Mouse (Mus musculus): ENCODE data around the gene Tmem8b. TPM values are rescaled to one million over a fixed set of nuclear protein-coding genes. Genes with fewer than 3 reads are reported as not detected.

Tmem8b gene
- polyA plus RNA-seq, 1 experiment from 2014 or later = 13.7 TPM

- ATAC-seq (ENCODE audit: low FRiP score) = no peak
- H3K36me3 ChIP-seq = no peaks in the 10 kb centered on the region
- no peaks in the 10 kb centered on the region for H3K4me1 ChIP-seq
- H3K27me3 ChIP-seq = no peaks in the 10 kb centered on the region
- no peak overlapping the region for H3K27ac ChIP-seq
- H3K4me3 ChIP-seq = no peak overlapping the region
- no peak overlapping the region for H3K4me2 ChIP-seq (replicated peaks)
- 70% methylated on average over 7 of the region's 7 CpGs for WGBS
- no peaks in the 10 kb centered on the region for H3K9me3 ChIP-seq (replicated peaks)
- H3K9ac ChIP-seq = no peak overlapping the region
Observed at GRCm38 (mm10) chr4:43727718-43728575, 59.2 kb downstream of the Tmem8b start.

GRCm38 (mm10) chr4:43728576-43728954 lies 59.8 kb downstream of the Tmem8b start:
- 76% methylated on average over 5 of the region's 5 CpGs for WGBS
- H3K4me3 ChIP-seq = no peak overlapping the region
- no peak for ATAC-seq (ENCODE audit: low FRiP score)

GRCm38 (mm10) chr4:43729126-43729525 lies 60.4 kb downstream of the Tmem8b start:
- Histone ChIP-seq H3K9ac (no peak overlapping the region), H3K27ac (no peak overlapping the region), H3K4me2 (replicated peaks) (no peak overlapping the region), H3K36me3 (no peaks in the 10 kb centered on the region), H3K4me3 (no peak overlapping the region), H3K4me1 (no peaks in the 10 kb centered on the region), H3K9me3 (replicated peaks) (no peaks in the 10 kb centered on the region), H3K27me3 (no peaks in the 10 kb centered on the region)
- WGBS = 83% methylated on average over 3 of the region's 3 CpGs
- ATAC-seq (ENCODE audit: low FRiP score) = no peak

More at GRCm38 (mm10) chr4:43728576-43728954, 59.8 kb downstream of the Tmem8b start:
- Histone ChIP-seq H3K4me1 (no peaks in the 10 kb centered on the region), H3K27ac (no peak overlapping the region), H3K9ac (no peak overlapping the region), H3K9me3 (replicated peaks) (no peaks in the 10 kb centered on the region), H3K36me3 (no peaks in the 10 kb centered on the region), H3K27me3 (no peaks in the 10 kb centered on the region), H3K4me2 (replicated peaks) (no peak overlapping the region)

- no peak within 1 kb of the TSS for H3K4me2 ChIP-seq (replicated peaks)
- H3K4me3 ChIP-seq = no peak within 1 kb of the TSS
- no peak within 1 kb of the TSS for H3K9ac ChIP-seq
- no peaks in the 10 kb centered on the region for H3K27me3 ChIP-seq
- ATAC-seq (ENCODE audit: low FRiP score) = no peak
- H3K36me3 ChIP-seq = no peaks in the 10 kb centered on the region
- H3K4me1 ChIP-seq = no peaks in the 10 kb centered on the region
- WGBS = 71% methylated on average over 14 of the region's 14 CpGs
- no peaks in the 10 kb centered on the region for H3K9me3 ChIP-seq (replicated peaks)
- H3K27ac ChIP-seq = no peak within 1 kb of the TSS
Observed at GRCm38 (mm10) chr4:43729794-43730550, 61.2 kb downstream of the Tmem8b start, which contains the start of gene Spaar. Spaar (plus strand) TSS chr4:43730034.

GRCm38 (mm10) chr4:43730750-43731297 lies 62.1 kb downstream of the Tmem8b start:
- Histone ChIP-seq H3K27ac (no peak overlapping the region), H3K4me2 (replicated peaks) (no peak overlapping the region), H3K9ac (no peak overlapping the region), H3K9me3 (replicated peaks) (no peaks in the 10 kb centered on the region), H3K4me1 (no peaks in the 10 kb centered on the region), H3K4me3 (no peak overlapping the region), H3K36me3 (no peaks in the 10 kb centered on the region), H3K27me3 (no peaks in the 10 kb centered on the region)
- WGBS = 72% methylated on average over 21 of the region's 21 CpGs
- ATAC-seq (ENCODE audit: low FRiP score) = no peak

GRCm38 (mm10) chr4:43732171-43732570 lies 63.4 kb downstream of the Tmem8b start:
- Histone ChIP-seq H3K36me3 (no peaks in the 10 kb centered on the region), H3K27ac (no peak overlapping the region)
- no peak for ATAC-seq (ENCODE audit: low FRiP score)

GRCm38 (mm10) chr4:43733186-43733585 lies 64.4 kb downstream of the Tmem8b start:
- Histone ChIP-seq H3K27me3 (no peaks in the 10 kb centered on the region), H3K4me3 (no peak overlapping the region), H3K27ac (no peak overlapping the region), H3K9me3 (replicated peaks) (no peaks in the 10 kb centered on the region), H3K4me2 (replicated peaks) (no peak overlapping the region), H3K4me1 (no peaks in the 10 kb centered on the region), H3K36me3 (no peaks in the 10 kb centered on the region), H3K9ac (no peak overlapping the region)
- 87% methylated on average over 5 of the region's 5 CpGs for WGBS
- no peak for ATAC-seq (ENCODE audit: low FRiP score)

More at GRCm38 (mm10) chr4:43732171-43732570, 63.4 kb downstream of the Tmem8b start:
- Histone ChIP-seq H3K27me3 (no peaks in the 10 kb centered on the region), H3K4me3 (no peak overlapping the region), H3K9ac (no peak overlapping the region), H3K4me1 (no peaks in the 10 kb centered on the region), H3K4me2 (replicated peaks) (no peak overlapping the region), H3K9me3 (replicated peaks) (no peaks in the 10 kb centered on the region)
- WGBS = 40% methylated on average over 1 of the region's 1 CpGs

GRCm38 (mm10) chr4:43737144-43737543 lies 68.4 kb downstream of the Tmem8b start:
- H3K4me2 ChIP-seq (replicated peaks) = no peak overlapping the region
- ATAC-seq (ENCODE audit: low FRiP score) = no peak
- WGBS = 55% methylated on average over 6 of the region's 6 CpGs

GRCm38 (mm10) chr4:43738989-43739674 lies 70.4 kb downstream of the Tmem8b start:
- Histone ChIP-seq H3K9ac (no peak overlapping the region), H3K4me2 (replicated peaks) (no peak overlapping the region), H3K4me3 (no peak overlapping the region), H3K27ac (no peak overlapping the region), H3K9me3 (replicated peaks) (no peaks in the 10 kb centered on the region), H3K27me3 (no peaks in the 10 kb centered on the region), H3K36me3 (no peaks in the 10 kb centered on the region), H3K4me1 (no peaks in the 10 kb centered on the region)
- ATAC-seq (ENCODE audit: low FRiP score) = no peak
- WGBS = 78% methylated on average over 8 of the region's 8 CpGs

More at GRCm38 (mm10) chr4:43737144-43737543, 68.4 kb downstream of the Tmem8b start:
- Histone ChIP-seq H3K27ac (no peak overlapping the region), H3K9ac (no peak overlapping the region), H3K4me1 (no peaks in the 10 kb centered on the region), H3K9me3 (replicated peaks) (no peaks in the 10 kb centered on the region), H3K27me3 (no peaks in the 10 kb centered on the region), H3K4me3 (no peak overlapping the region), H3K36me3 (no peaks in the 10 kb centered on the region)

GRCm38 (mm10) chr4:43741526-43741925 lies 72.8 kb downstream of the Tmem8b start:
- H3K4me3 ChIP-seq = no peak overlapping the region
- no peaks in the 10 kb centered on the region for H3K9me3 ChIP-seq (replicated peaks)
- no peaks in the 10 kb centered on the region for H3K4me1 ChIP-seq
- H3K27me3 ChIP-seq = no peaks in the 10 kb centered on the region
- no peak overlapping the region for H3K9ac ChIP-seq
- ATAC-seq (ENCODE audit: low FRiP score) = no peak
- H3K27ac ChIP-seq = no peak overlapping the region
- no peak overlapping the region for H3K4me2 ChIP-seq (replicated peaks)
- no peaks in the 10 kb centered on the region for H3K36me3 ChIP-seq
- WGBS = 72% methylated on average over 5 of the region's 5 CpGs
